Mouse (Mus musculus): ENCODE data around the gene Fbxl17.
A peak's percentile ranks its signal among the peaks of the same experiment; 100 is the strongest.

Fbxl17 gene

GRCm38 (mm10) chr17:63046401-63046800 is 453.4 kb downstream of the Fbxl17 start:
- no peak for DNase-seq (ENCODE audit: low spot score in 2 of 2)

DNA sequence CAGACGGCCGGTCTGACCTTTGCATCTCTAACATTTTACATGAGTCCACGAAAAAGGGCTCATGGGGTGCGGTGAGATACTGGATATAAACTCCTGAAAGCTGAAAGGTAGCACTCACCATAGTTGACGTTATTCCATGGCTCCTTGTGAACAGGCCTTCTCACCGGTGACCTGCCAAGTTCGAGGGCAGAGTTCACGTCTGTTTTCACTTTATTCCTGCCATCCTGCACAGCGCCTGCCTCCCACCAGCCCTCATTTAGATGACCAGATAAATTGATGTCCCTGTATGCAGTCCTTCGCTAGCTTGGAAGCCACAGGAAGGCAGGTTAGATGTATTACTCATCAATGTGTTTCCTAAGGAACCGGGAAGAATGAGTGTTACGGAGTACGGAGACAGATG is 454.5 kb downstream of the Fbxl17 start:
- DNase-seq (ENCODE audit: low spot score in 2 of 2) = no peak

DNA sequence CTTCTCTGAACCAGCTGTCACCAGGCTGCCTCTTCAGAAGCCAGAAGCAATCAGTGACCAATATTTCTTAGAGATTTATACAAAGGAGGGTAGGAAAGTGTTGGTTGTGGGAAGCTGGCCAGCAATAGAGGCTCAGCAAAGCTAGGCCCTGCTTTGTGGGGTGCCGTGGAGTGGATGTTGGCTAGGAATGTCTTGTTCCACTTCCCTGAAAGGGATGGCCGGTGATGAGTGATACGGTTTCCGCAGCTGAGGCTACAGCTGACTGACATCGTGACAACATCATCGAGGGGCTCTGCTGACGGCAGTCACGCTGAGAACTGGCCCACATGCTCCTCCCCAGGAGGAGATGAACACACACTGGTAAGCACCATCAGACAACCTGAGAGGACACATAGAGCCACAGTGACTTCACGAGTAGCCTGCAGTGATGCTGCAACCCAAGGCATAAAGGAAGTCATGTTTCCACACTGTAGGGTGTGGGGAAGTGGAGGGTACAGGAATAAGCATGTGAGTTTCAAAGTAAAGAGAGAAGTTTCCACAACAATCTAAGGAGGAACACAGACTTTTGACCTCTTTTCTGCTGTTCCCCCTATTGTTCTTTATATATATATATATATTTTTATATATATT is 456.7 kb downstream of the Fbxl17 start:
- DNase-seq (ENCODE audit: low spot score in 2 of 2) = no peak

GRCm38 (mm10) chr17:63037562-63037961 is 462.3 kb downstream of the Fbxl17 start:
- no peak for DNase-seq (ENCODE audit: low spot score in 2 of 2)

DNA sequence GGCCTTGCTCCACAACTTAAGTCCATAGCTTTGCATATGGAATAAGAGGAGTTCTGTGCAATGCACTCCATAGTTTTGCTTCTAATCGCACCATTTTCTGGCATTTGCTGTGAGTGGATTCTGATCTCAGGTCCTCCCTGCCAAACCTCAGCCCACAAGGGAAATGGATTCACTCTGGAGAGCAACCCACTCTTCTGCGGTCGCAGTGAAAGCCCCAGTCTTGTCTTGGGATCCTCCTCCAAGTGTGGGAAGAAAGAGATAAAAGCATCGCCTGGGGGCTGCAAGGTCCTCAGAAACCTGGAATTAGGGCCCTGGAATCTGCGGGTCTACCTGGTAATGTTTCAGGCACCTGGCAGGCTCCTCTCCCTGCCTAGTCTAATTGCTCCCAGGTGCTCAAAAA is 466.7 kb downstream of the Fbxl17 start:
- no peak for DNase-seq (ENCODE audit: low spot score in 2 of 2)

DNA sequence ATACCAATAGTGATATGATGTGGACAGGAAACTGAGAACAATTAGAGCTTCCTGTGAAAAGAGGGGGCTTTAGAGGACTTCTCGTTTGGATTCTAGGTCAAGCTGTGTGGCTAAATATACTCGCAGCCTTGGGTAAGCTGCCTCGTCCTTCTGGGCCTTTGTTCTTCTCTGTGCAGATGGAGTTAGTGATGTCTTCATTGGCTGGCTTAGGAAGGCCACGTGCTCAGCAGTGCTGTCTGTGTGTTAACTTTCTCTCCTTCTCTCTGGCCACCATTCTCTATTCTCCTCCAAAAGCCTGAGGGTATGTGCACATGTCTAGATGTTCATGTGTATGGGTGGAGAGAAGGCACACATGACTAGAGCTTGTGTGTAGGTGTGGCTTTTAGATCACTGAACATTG is 470.7 kb downstream of the Fbxl17 start:
- DNase-seq (ENCODE audit: low spot score in 2 of 2) = no peak

DNA sequence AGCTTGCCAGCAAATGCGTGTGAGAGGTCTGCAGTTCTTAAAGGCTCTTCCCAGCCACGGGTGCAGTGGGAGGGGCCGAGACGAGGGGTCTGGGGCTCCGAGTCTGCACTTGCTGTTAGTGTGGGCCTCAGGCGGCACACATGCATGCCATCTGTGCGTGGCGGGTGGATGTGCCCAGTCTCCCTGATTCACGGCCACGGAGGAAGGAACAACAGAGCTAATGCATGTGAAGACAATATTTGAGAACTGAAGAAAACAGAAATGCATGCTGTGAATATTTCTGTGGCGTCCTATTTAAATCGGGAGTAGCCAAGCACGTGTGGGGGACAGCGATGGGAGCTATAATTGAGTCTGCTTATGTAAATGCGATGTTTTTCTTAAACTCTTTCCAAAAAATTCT is 474.6 kb downstream of the Fbxl17 start:
- peak; percentile 24 to 30 for DNase-seq (ENCODE audit: low spot score in 2 of 2)

GRCm38 (mm10) chr17:63017605-63018167 is 482.1 kb downstream of the Fbxl17 start:
- DNase-seq (ENCODE audit: low spot score in 2 of 2) = no peak

DNA sequence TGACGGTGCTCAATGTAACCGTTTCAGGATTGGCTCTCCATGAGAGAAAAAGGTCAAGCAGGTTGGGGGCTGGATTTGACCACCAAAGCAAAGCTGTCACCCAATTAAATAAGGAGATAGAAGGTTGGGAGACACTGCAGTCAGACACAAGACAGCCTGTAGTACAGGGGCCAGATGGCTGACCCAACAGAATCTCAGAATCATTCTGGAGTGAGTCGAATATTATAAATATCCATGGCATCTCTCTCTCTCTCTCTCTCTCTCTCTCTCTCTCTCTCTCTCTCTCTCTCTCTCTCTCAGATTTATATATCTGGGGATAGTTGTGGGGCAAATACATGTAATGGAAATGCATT is 487.3 kb downstream of the Fbxl17 start:
- DNase-seq (ENCODE audit: low spot score in 2 of 2) = no peak

DNA sequence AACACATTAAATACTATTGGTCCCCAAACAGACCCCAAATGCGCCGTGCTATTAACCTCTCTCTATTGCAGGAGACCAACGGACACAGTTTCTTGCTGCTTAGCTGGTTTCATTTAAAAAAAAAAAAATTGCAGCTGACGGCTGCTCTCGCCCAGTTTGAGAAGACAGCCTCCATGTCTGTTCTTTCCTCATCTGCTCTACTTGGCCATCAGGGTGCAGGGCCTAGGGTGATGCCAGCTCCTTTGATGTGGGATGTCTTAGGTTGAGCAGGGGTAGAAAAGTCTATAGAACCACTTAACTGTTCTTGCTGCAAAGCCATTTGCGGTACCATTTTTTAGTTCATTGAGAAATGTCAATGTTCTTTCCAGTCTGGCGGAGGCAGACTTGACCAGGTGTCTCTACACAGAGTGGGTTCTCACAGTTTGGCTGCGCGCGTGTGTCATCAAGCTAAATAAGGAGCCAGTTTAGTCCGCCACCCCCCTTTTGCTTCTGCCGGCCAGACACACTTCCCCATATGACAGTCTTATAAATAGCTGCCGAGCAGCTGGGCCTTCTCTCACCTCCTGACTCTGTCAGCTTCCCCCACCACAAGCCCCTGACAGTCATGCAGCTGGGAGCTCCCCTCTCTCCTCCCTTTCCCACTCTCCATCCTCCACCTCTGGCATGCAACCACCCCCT is 487.8 kb downstream of the Fbxl17 start:
- peak; percentile 60 to 82 for DNase-seq (ENCODE audit: low spot score in 2 of 2)

- no peak for DNase-seq (ENCODE audit: low spot score in 2 of 2)
These were observed 489.0 kb downstream of the Fbxl17 start for GRCm38 (mm10) chr17:63010830-63011229.

GRCm38 (mm10) chr17:63008788-63009187 is 491.0 kb downstream of the Fbxl17 start:
- DNase-seq (ENCODE audit: low spot score in 2 of 2) = no peak

- DNase-seq (ENCODE audit: low spot score in 2 of 2) = no peak
These were observed 491.5 kb downstream of the Fbxl17 start for GRCm38 (mm10) chr17:63008277-63008676.

GRCm38 (mm10) chr17:63007876-63008275 is 491.9 kb downstream of the Fbxl17 start:
- no peak for DNase-seq (ENCODE audit: low spot score in 2 of 2)
